Mouse (Mus musculus) splenic B cell, adult 2 months (primary cell): ENCODE data around the gene Gin1.

ENCODE experiments used
- DNase-seq: peaks from one replicate; pipeline ENCODE4 v3.0.0-alpha.2; 2011; ENCODE audit warnings: low read depth, low spot score
- H3K27me3 ChIP-seq: 2 replicates; pipeline ENCODE4 v1.6.1; 2012; ENCODE audit warnings: mild to moderate bottlenecking, low read length, moderate library complexity, mixed read lengths; ENCODE audit not compliant: control insufficient read depth, poor library complexity, insufficient read depth, severe bottlenecking
- H3K36me3 ChIP-seq: 2 replicates; pipeline ENCODE4 v1.6.1; 2012; ENCODE audit warnings: mild to moderate bottlenecking, low read length, moderate library complexity, mixed read lengths; ENCODE audit not compliant: control insufficient read depth, poor library complexity, insufficient read depth, severe bottlenecking

Gene Gin1

GRCm38 (mm10) chr1:97821282-97821681, 51.3 kb downstream of the Gin1 start:
- H3K36me3 ChIP-seq = no peaks in the 10 kb centered on the region
- no peak for DNase-seq
- H3K27me3 ChIP-seq = no peaks in the 10 kb centered on the region

GRCm38 (mm10) chr1:97822203-97822602, 52.2 kb downstream of the Gin1 start:
- no peak for DNase-seq
- Histone ChIP-seq H3K36me3 (no peaks in the 10 kb centered on the region), H3K27me3 (no peaks in the 10 kb centered on the region)

- DNase-seq = no peak
- Histone ChIP-seq H3K27me3 (no peaks in the 10 kb centered on the region), H3K36me3 (no peaks in the 10 kb centered on the region)
Observed at GRCm38 (mm10) chr1:97822904-97823303, 52.9 kb downstream of the Gin1 start.

GRCm38 (mm10) chr1:97827566-97827965, 57.6 kb downstream of the Gin1 start:
- no peaks in the 10 kb centered on the region for H3K27me3 ChIP-seq
- no peak for DNase-seq

GRCm38 (mm10) chr1:97828087-97828486, 58.1 kb downstream of the Gin1 start:
- H3K36me3 ChIP-seq = no peaks in the 10 kb centered on the region
- no peaks in the 10 kb centered on the region for H3K27me3 ChIP-seq
- DNase-seq = no peak

More at GRCm38 (mm10) chr1:97827566-97827965, 57.6 kb downstream of the Gin1 start:
- H3K36me3 ChIP-seq = no peaks in the 10 kb centered on the region

GRCm38 (mm10) chr1:97833466-97834353, 63.7 kb downstream of the Gin1 start:
- Histone ChIP-seq H3K27me3 (no peaks in the 10 kb centered on the region), H3K36me3 (no peaks in the 10 kb centered on the region)
- DNase-seq = no peak

- Histone ChIP-seq H3K36me3 (no peaks in the 10 kb centered on the region), H3K27me3 (no peaks in the 10 kb centered on the region)
- DNase-seq = no peak
Observed at GRCm38 (mm10) chr1:97834354-97834822, 64.4 kb downstream of the Gin1 start.
